Mouse (Mus musculus): Measurements from ENCODE around the gene Eomes. TPM values are rescaled to one million over a fixed set of nuclear protein-coding genes. Genes with fewer than 3 reads are reported as not detected.

The Eomes gene
- total RNA-seq, 1 experiment from 2014 or later, result not detected

- ATAC-seq (replicated peaks; ENCODE audit: low read depth, poor library complexity, severe bottlenecking), result no peak
Measured at GRCm38 (mm10) chr9:118512681-118513233, 34.7 kb downstream of the Eomes start.

GRCm38 (mm10) chr9:118515476-118515875 lies 37.5 kb downstream of the Eomes start:
- no peak for ATAC-seq (replicated peaks; ENCODE audit: low read depth, poor library complexity, severe bottlenecking)

- no peak for ATAC-seq (replicated peaks; ENCODE audit: low read depth, poor library complexity, severe bottlenecking)
Measured at GRCm38 (mm10) chr9:118516162-118516561, 38.1 kb downstream of the Eomes start.

- ATAC-seq (replicated peaks; ENCODE audit: low read depth, poor library complexity, severe bottlenecking), result no peak
Measured at GRCm38 (mm10) chr9:118517619-118518018, 39.6 kb downstream of the Eomes start.

- no peak for ATAC-seq (replicated peaks; ENCODE audit: low read depth, poor library complexity, severe bottlenecking)
Measured at GRCm38 (mm10) chr9:118519101-118519500, 41.1 kb downstream of the Eomes start.

GRCm38 (mm10) chr9:118520011-118520410 lies 42.0 kb downstream of the Eomes start:
- ATAC-seq (replicated peaks; ENCODE audit: low read depth, poor library complexity, severe bottlenecking), result no peak

- ATAC-seq (replicated peaks; ENCODE audit: low read depth, poor library complexity, severe bottlenecking), result no peak
Measured at GRCm38 (mm10) chr9:118520858-118521257, 42.8 kb downstream of the Eomes start.

GRCm38 (mm10) chr9:118521659-118522058 lies 43.6 kb downstream of the Eomes start:
- ATAC-seq (replicated peaks; ENCODE audit: low read depth, poor library complexity, severe bottlenecking), result no peak

GRCm38 (mm10) chr9:118523738-118524137 lies 45.7 kb downstream of the Eomes start:
- no peak for ATAC-seq (replicated peaks; ENCODE audit: low read depth, poor library complexity, severe bottlenecking)

GRCm38 (mm10) chr9:118527056-118527455 lies 49.0 kb downstream of the Eomes start:
- no peak for ATAC-seq (replicated peaks; ENCODE audit: low read depth, poor library complexity, severe bottlenecking)

- ATAC-seq (replicated peaks; ENCODE audit: low read depth, poor library complexity, severe bottlenecking), result no peak
Measured at GRCm38 (mm10) chr9:118529783-118530182, 51.8 kb downstream of the Eomes start.

GRCm38 (mm10) chr9:118530679-118531078 lies 52.7 kb downstream of the Eomes start:
- no peak for ATAC-seq (replicated peaks; ENCODE audit: low read depth, poor library complexity, severe bottlenecking)

GRCm38 (mm10) chr9:118532516-118533205 lies 54.6 kb downstream of the Eomes start:
- ATAC-seq (replicated peaks; ENCODE audit: low read depth, poor library complexity, severe bottlenecking), result no peak

Other genes with a start within 250 kb of the Eomes start
- gene Golga4, start 28.1 kb downstream of the Eomes start, total RNA-seq (2017), result 86.7 and 91.0 TPM in 2 replicates
- 3.0 and 7.0 TPM in 2 replicates for gene Itga9, start 128.5 kb downstream of the Eomes start, total RNA-seq (2017)

Measured in common myeloid progenitor, adult 5-6 weeks (primary cell).